Mouse (Mus musculus): Measurements from ENCODE around the gene Kcnf1.

- no peak for TF ChIP-seq FLI1 (IDR thresholded peaks at IDR 0.05; ENCODE audit: low read length)
- TF ChIP-seq GATA1 (IDR thresholded peaks at IDR 0.05; ENCODE audit: borderline replicate concordance, low read length) = no peak
These were observed 1.6 kb downstream of the Kcnf1 start for GRCm38 (mm10) chr12:17175124-17175523.

Measured in megakaryocyte, embryonic 14.5 days (primary cell).